Comparison of ENCODE assay signal across 14 mouse cellular contexts in the genomic region with DNA sequence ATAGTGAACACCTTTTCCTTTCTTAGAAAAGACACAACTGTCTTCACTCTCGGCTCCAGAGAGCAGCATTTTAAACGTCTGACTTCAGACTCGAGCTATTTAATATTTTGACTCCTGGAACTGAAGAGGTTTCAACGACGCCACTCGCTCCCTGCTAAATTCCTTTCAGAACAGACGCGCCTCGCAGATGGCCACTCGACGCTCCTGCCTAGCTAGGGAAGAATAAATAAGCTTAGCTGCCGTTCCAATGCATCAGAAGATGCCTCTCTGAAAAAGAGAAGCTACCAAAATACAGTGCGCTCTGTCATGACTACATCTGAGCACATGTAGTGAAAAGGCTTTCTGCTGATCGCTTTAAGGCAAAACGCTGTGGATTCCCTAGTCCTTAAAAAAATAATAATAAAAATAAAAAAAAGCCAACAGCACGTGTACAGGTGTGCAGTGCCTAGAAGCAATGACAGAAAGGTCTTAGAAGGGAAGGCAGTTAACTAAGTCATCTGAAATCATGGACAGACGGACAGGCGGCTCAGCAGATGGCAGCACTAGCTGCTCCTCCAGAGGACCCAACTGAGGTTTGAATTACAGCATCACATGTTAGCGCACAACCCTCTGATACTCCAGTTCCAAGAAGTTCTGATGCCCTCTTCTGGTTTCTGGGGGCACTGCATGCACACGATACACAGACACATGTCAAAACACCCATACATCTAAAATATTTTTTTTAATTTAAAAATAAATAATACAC. TPM values are rescaled to one million over a fixed set of nuclear protein-coding genes. Genes with fewer than 3 reads are reported as not detected.
DNase-seq lines count a peak whose midpoint lies in the region; ATAC-seq and TF ChIP-seq lines count a peak whose summit lies in the region.
"Had no signal": no experiment of that assay in that cellular context is flagged by ENCODE, and none has a peak within 500 bp of the region (broad histone marks: within the 10 kb centered on the region; RNA-seq: fewer than 3 reads in every experiment).

No protein-coding gene starts in this region.

- no peak overlapping the region for H3K27ac ChIP-seq in intestine, postnatal 0 days (ENCODE audit: low read depth, low read length)
- no peak overlapping the region for H3K27ac ChIP-seq in intestine, embryonic 15.5 days
- no peak overlapping the region for H3K27ac ChIP-seq in hindbrain, embryonic 11.5 days (ENCODE audit: low read depth, low read length)
- H3K27ac ChIP-seq: kidney, embryonic 15.5 days; limb, embryonic 15.5 days had no signal

- ATAC-seq in intestine, postnatal 0 days: no peak
- ATAC-seq in intestine, embryonic 15.5 days: no peak
- ATAC-seq in hindbrain, embryonic 11.5 days (ENCODE audit: low FRiP score): no peak

- 74% methylated on average over 20 of the region's 20 CpGs for WGBS in intestine, postnatal 0 days
- WGBS in intestine, embryonic 15.5 days: 74% methylated on average over 20 of the region's 20 CpGs
- 91% methylated on average over 20 of the region's 20 CpGs for WGBS in hindbrain, embryonic 11.5 days

- peak; percentile 43 for TF ChIP-seq CTCF in intestine, postnatal 0 days (IDR thresholded peaks at IDR 0.05; ENCODE audit: low read depth)

- no peaks in the 10 kb centered on the region for H3K4me1 ChIP-seq in intestine, postnatal 0 days (replicated peaks; ENCODE audit: control insufficient read depth, insufficient read depth, low read length)
- H3K4me1 ChIP-seq in intestine, embryonic 15.5 days (replicated peaks): no peaks in the 10 kb centered on the region
- no peaks in the 10 kb centered on the region for H3K4me1 ChIP-seq in hindbrain, embryonic 11.5 days (replicated peaks; ENCODE audit: control insufficient read depth, insufficient read depth, low read length)
- H3K4me1 ChIP-seq: megakaryocyte, embryonic 14.5 days had no signal

- H3K9me3 ChIP-seq in intestine, postnatal 0 days (ENCODE audit: control insufficient read depth): no peaks in the 10 kb centered on the region
- H3K9me3 ChIP-seq in intestine, embryonic 15.5 days: no peaks in the 10 kb centered on the region
- H3K9me3 ChIP-seq in hindbrain, embryonic 11.5 days (ENCODE audit: control insufficient read depth, low read length): no peaks in the 10 kb centered on the region
- H3K9me3 ChIP-seq: kidney, embryonic 15.5 days; limb, embryonic 15.5 days had no signal

- DNase-seq in right cerebral cortex, postnatal 4 days: peak; percentile 59
- no peak for DNase-seq in right cerebral cortex, postnatal 25 days
- peak; percentile 60 for DNase-seq in brain, adult 2 months (ENCODE audit: low read depth, low spot score)
- peak; percentile 31 for DNase-seq in telencephalon, adult 2 months (ENCODE audit: low read depth, low spot score)
- no peak for DNase-seq in adrenal gland, postnatal 25 days
- no peak for DNase-seq in hindbrain, embryonic 11.5 days (ENCODE audit: low spot score)
- DNase-seq: cerebellum, adult 11 months; thymus, postnatal 25 days had no signal

- H3K4me3 ChIP-seq in intestine, postnatal 0 days (ENCODE audit: low read depth, low read length): no peak overlapping the region
- no peak overlapping the region for H3K4me3 ChIP-seq in intestine, embryonic 15.5 days (replicated peaks)
- H3K4me3 ChIP-seq in hindbrain, embryonic 11.5 days (ENCODE audit: low read depth, low read length): no peak overlapping the region
- H3K4me3 ChIP-seq: kidney, embryonic 15.5 days; limb, embryonic 15.5 days had no signal

- no peaks in the 10 kb centered on the region for H3K27me3 ChIP-seq in intestine, postnatal 0 days (replicated peaks; ENCODE audit: control insufficient read depth, insufficient read depth, low read length)
- no peaks in the 10 kb centered on the region for H3K27me3 ChIP-seq in intestine, embryonic 15.5 days (replicated peaks)
- H3K27me3 ChIP-seq in hindbrain, embryonic 11.5 days (ENCODE audit: control insufficient read depth, insufficient read depth, low read length): no peaks in the 10 kb centered on the region
- H3K27me3 ChIP-seq: kidney, embryonic 15.5 days; limb, embryonic 15.5 days; megakaryocyte, embryonic 14.5 days had no signal

- H3K36me3 ChIP-seq in intestine, postnatal 0 days (ENCODE audit: control insufficient read depth, insufficient read depth): no peaks in the 10 kb centered on the region
- no peaks in the 10 kb centered on the region for H3K36me3 ChIP-seq in intestine, embryonic 15.5 days
- H3K36me3 ChIP-seq in hindbrain, embryonic 11.5 days (ENCODE audit: control insufficient read depth, insufficient read depth, low read length): no peaks in the 10 kb centered on the region
- H3K36me3 ChIP-seq: kidney, embryonic 15.5 days; limb, embryonic 15.5 days had no signal

- no peak overlapping the region for H3K9ac ChIP-seq in intestine, postnatal 0 days (ENCODE audit: low read depth, low read length)
- H3K9ac ChIP-seq in intestine, embryonic 15.5 days: no peak overlapping the region
- H3K9ac ChIP-seq in hindbrain, embryonic 11.5 days (ENCODE audit: low read depth, low read length): no peak overlapping the region
- H3K9ac ChIP-seq: kidney, embryonic 15.5 days; limb, embryonic 15.5 days had no signal

- H3K4me2 ChIP-seq in intestine, postnatal 0 days (replicated peaks; ENCODE audit: low read depth): no peak overlapping the region
- H3K4me2 ChIP-seq in intestine, embryonic 15.5 days (replicated peaks): no peak overlapping the region
- H3K4me2 ChIP-seq in hindbrain, embryonic 11.5 days (replicated peaks; ENCODE audit: low read depth, low read length): no peak overlapping the region
- H3K4me2 ChIP-seq: kidney, embryonic 15.5 days; limb, embryonic 15.5 days had no signal

RNA-seq across cellular contexts. Expression of a gene that starts 46.2 kb away (rescaled TPM):
- polyA plus RNA-seq in intestine, postnatal 0 days (2015; fragmentation: Nextera tagmentation; extraction: Ambion mirVana): 26.6 and 37.7 TPM in 2 replicates
- polyA plus RNA-seq in intestine, embryonic 15.5 days (2015; fragmentation: Nextera tagmentation; extraction: Ambion mirVana): 8.5 and 9.4 TPM in 2 replicates
- 1.2 and 1.3 TPM in 2 replicates for total RNA-seq in adrenal gland, postnatal 25 days (2021)
- 15.6 and 24.1 TPM in 2 replicates for polyA plus RNA-seq in hindbrain, embryonic 11.5 days (2014; fragmentation: Nextera tagmentation; extraction: Ambion mirVana)
- total RNA-seq: hematopoietic stem cell, adult 5-6 weeks had no signal

Comparison
In these comparisons a context has a peak if more than half of its experiments do, and no peak if none do; other contexts are left out.
1. DNase-seq: peak in right cerebral cortex, postnatal 4 days (single experiment), brain, adult 2 months (single experiment) and telencephalon, adult 2 months (single experiment); none in right cerebral cortex, postnatal 25 days (single experiment), adrenal gland, postnatal 25 days (single experiment) and hindbrain, embryonic 11.5 days (single experiment).